Mouse (Mus musculus): ENCODE results near the gene Gna11.

Gene Gna11

GRCm38 (mm10) chr10:81545161-81545747, at the start of gene Gna11:
Gna11 (minus strand) TSS chr10:81545190.
- peak; percentile 99 for DNase-seq

GRCm38 (mm10) chr10:81593935-81594334, 48.9 kb upstream of the Gna11 start:
- no peak for DNase-seq

GRCm38 (mm10) chr10:81593223-81593622, 48.2 kb upstream of the Gna11 start:
- no peak for DNase-seq

GRCm38 (mm10) chr10:81592631-81593030, 47.6 kb upstream of the Gna11 start:
- DNase-seq, result no peak

- no peak for DNase-seq
Measured at GRCm38 (mm10) chr10:81591846-81592245, 46.9 kb upstream of the Gna11 start.

GRCm38 (mm10) chr10:81588739-81589138, 43.7 kb upstream of the Gna11 start:
- DNase-seq, result no peak

GRCm38 (mm10) chr10:81583347-81583746, 38.4 kb upstream of the Gna11 start:
- DNase-seq, result no peak

GRCm38 (mm10) chr10:81580441-81581070, 35.6 kb upstream of the Gna11 start:
- DNase-seq, result no peak

GRCm38 (mm10) chr10:81579967-81580366, 35.0 kb upstream of the Gna11 start:
- DNase-seq, result no peak

- DNase-seq, result peak in 1 of 2 experiments; percentile 46
Measured at GRCm38 (mm10) chr10:81575695-81576094, 30.7 kb upstream of the Gna11 start.

- no peak for DNase-seq
Measured at GRCm38 (mm10) chr10:81575208-81575631, 30.2 kb upstream of the Gna11 start.

GRCm38 (mm10) chr10:81574081-81575056, 29.4 kb upstream of the Gna11 start, which contains the start of gene Tle2:
Tle2 (plus strand) TSS chr10:81574561.
- DNase-seq, result no peak

GRCm38 (mm10) chr10:81572975-81573374, 28.0 kb upstream of the Gna11 start:
- DNase-seq, result no peak

- DNase-seq, result peak in 1 of 2 experiments; percentile 54
Measured at GRCm38 (mm10) chr10:81572133-81572671, 27.2 kb upstream of the Gna11 start.

GRCm38 (mm10) chr10:81571501-81571876, 26.5 kb upstream of the Gna11 start:
- peak; percentile 98 to 99 for DNase-seq

- peak; percentile 96 to 97 for DNase-seq
Measured at GRCm38 (mm10) chr10:81570831-81571500, 26.0 kb upstream of the Gna11 start.

- peak in 1 of 2 experiments; percentile 44 for DNase-seq
Measured at GRCm38 (mm10) chr10:81570238-81570800, 25.3 kb upstream of the Gna11 start.

GRCm38 (mm10) chr10:81569507-81570237, 24.7 kb upstream of the Gna11 start:
- DNase-seq, result no peak

GRCm38 (mm10) chr10:81568381-81569191, 23.6 kb upstream of the Gna11 start:
- peak; percentile 56 to 74 for DNase-seq

Measured in kidney, adult 8-10 months (tissue).